Mouse (Mus musculus) stomach, postnatal 0 days (tissue): ENCODE measurements around the gene Apaf1. TPM values are rescaled to one million over a fixed set of nuclear protein-coding genes. Genes with fewer than 3 reads are reported as not detected.

Experiments used
- ATAC-seq: fragments of 200-750 bp; cut with Nextera tagmentation; 2 replicates; pipeline ENCODE4 v1.8.0; 2017; ENCODE audit not compliant: low FRiP score, low TSS enrichment
- DNase-seq: peaks from one replicate; pipeline ENCODE4 v3.0.0-alpha.2; 2016; ENCODE audit warnings: low spot score
- H3K27ac ChIP-seq: fragments of 300-500 bp; sonication (generic); replicated peaks from 2 replicates; pipeline ENCODE4 v1.5.1; 2014; ENCODE audit warnings: mild to moderate bottlenecking, control low read depth
- H3K27me3 ChIP-seq: fragments of 300-500 bp; sonication (generic); 2 replicates; pipeline ENCODE4 v1.6.1; 2014; ENCODE audit warnings: low read length; ENCODE audit not compliant: control insufficient read depth, insufficient read depth
- H3K36me3 ChIP-seq: fragments of 300-500 bp; sonication (generic); 2 replicates; pipeline ENCODE4 v1.6.1; 2014; ENCODE audit warnings: low read length, mixed read lengths; ENCODE audit not compliant: control insufficient read depth, insufficient read depth
- H3K4me1 ChIP-seq: fragments of 300-500 bp; sonication (generic); replicated peaks from 2 replicates; pipeline ENCODE4 v1.6.1; 2014; ENCODE audit warnings: antibody characterized with exemption; ENCODE audit not compliant: control insufficient read depth, insufficient read depth
- H3K4me2 ChIP-seq: fragments of 300-500 bp; sonication (generic); replicated peaks from 2 replicates; pipeline ENCODE4 v1.6.1; 2014; ENCODE audit warnings: low read depth, mild to moderate bottlenecking, control low read depth, moderate library complexity
- H3K4me3 ChIP-seq: fragments of 300-500 bp; sonication (generic); 2 replicates; pipeline ENCODE4 v1.5.1; 2014; ENCODE audit warnings: low read depth, low read length, control low read depth
- H3K9ac ChIP-seq: fragments of 300-500 bp; sonication (generic); 2 replicates; pipeline ENCODE4 v1.6.1; 2014; ENCODE audit warnings: mild to moderate bottlenecking, low read length, control low read depth, mixed read lengths
- H3K9me3 ChIP-seq: fragments of 300-500 bp; sonication (generic); 2 replicates; pipeline ENCODE4 v1.6.1; 2016; ENCODE audit warnings: low read length; ENCODE audit not compliant: control insufficient read depth
- CTCF ChIP-seq: IDR thresholded peaks from 2 replicates; pipeline ENCODE4 v1.5.1; 2016; ENCODE audit warnings: antibody characterized with exemption, low read depth, mild to moderate bottlenecking, moderate library complexity
- EP300 ChIP-seq: optimal IDR thresholded peaks from 2 replicates; pipeline ENCODE3; 2016; ENCODE audit warnings: antibody characterized with exemption
- WGBS: fragments of 180-500 bp; shearing (Covaris S2); extraction: QIAGEN DNeasy Blood & Tissue Kit; methylation state at CpG from one replicate; pipeline ENCODE4 v1.1.7; 2014; 5-methylcytosine and 5-hydroxymethylcytosine counted together
- polyA plus RNA-seq: library from polyadenylated mRNA; unstranded; fragments of >200 nt; fragmentation: Nextera tagmentation; extraction: Ambion mirVana; gene quantifications from 2 replicates; pipeline ENCODE4 v1.2.1, GENCODE M21; 2015

Gene Apaf1
- polyA plus RNA-seq, 1 experiment from 2014 or later = 6.7 TPM

GRCm38 (mm10) chr10:90990340-90990739, 92.2 kb downstream of the Apaf1 start:
- H3K4me3 ChIP-seq = no peak overlapping the region
- DNase-seq (no peak), ATAC-seq (no peak)
- 83% methylated on average over 6 of the region's 6 CpGs for WGBS
- no peaks in the 10 kb centered on the region for H3K4me1 ChIP-seq
- H3K36me3 ChIP-seq = peaks cover 6% of the 10 kb centered on the region
- no peak overlapping the region for H3K27ac ChIP-seq
- H3K9ac ChIP-seq = no peak overlapping the region
- no peaks in the 10 kb centered on the region for H3K9me3 ChIP-seq
- H3K4me2 ChIP-seq = no peak overlapping the region
- no peaks in the 10 kb centered on the region for H3K27me3 ChIP-seq
- TF ChIP-seq CTCF = no peak
- no peak for TF ChIP-seq EP300

GRCm38 (mm10) chr10:90983046-90983445, 99.5 kb downstream of the Apaf1 start:
- no peak overlapping the region for H3K4me3 ChIP-seq
- H3K4me1 ChIP-seq = no peaks in the 10 kb centered on the region
- no peak overlapping the region for H3K27ac ChIP-seq
- WGBS = 48% methylated on average over 8 of the region's 8 CpGs
- no peaks in the 10 kb centered on the region for H3K36me3 ChIP-seq
- no peak for DNase-seq
- no peak overlapping the region for H3K4me2 ChIP-seq
- H3K9ac ChIP-seq = no peak overlapping the region
- no peak for TF ChIP-seq CTCF
- no peak for TF ChIP-seq EP300
- H3K27me3 ChIP-seq = no peaks in the 10 kb centered on the region
- ATAC-seq = no peak
- no peaks in the 10 kb centered on the region for H3K9me3 ChIP-seq

GRCm38 (mm10) chr10:90981811-90982210, 100.8 kb downstream of the Apaf1 start:
- TF ChIP-seq CTCF = no peak
- TF ChIP-seq EP300 = no peak

GRCm38 (mm10) chr10:90974491-90974890, 108.1 kb downstream of the Apaf1 start:
- no peak overlapping the region for H3K4me3 ChIP-seq
- H3K27me3 ChIP-seq = no peaks in the 10 kb centered on the region
- WGBS = 64% methylated on average over 6 of the region's 6 CpGs
- ATAC-seq = no peak
- DNase-seq = no peak
- no peak overlapping the region for H3K9ac ChIP-seq
- no peak overlapping the region for H3K4me2 ChIP-seq
- 0 out of 2 replicates have a peak, but pooled peaks cover 3% of the 10 kb centered on the region for H3K4me1 ChIP-seq
- no peaks in the 10 kb centered on the region for H3K36me3 ChIP-seq
- H3K9me3 ChIP-seq = no peaks in the 10 kb centered on the region
- TF ChIP-seq EP300 (no peak), CTCF (no peak)
- H3K27ac ChIP-seq = no peak overlapping the region

More at GRCm38 (mm10) chr10:90981811-90982210, 100.8 kb downstream of the Apaf1 start:
- Histone ChIP-seq H3K4me1 (no peaks in the 10 kb centered on the region), H3K9ac (no peak overlapping the region), H3K4me3 (no peak overlapping the region), H3K27me3 (no peaks in the 10 kb centered on the region), H3K36me3 (no peaks in the 10 kb centered on the region), H3K27ac (no peak overlapping the region), H3K9me3 (no peaks in the 10 kb centered on the region), H3K4me2 (no peak overlapping the region)
- WGBS = 86% methylated on average over 4 of the region's 4 CpGs
- ATAC-seq = no peak
- DNase-seq = no peak

GRCm38 (mm10) chr10:90974084-90974483, 108.5 kb downstream of the Apaf1 start:
- no peak for ATAC-seq
- H3K9me3 ChIP-seq = no peaks in the 10 kb centered on the region

GRCm38 (mm10) chr10:90970560-90970959, 112.0 kb downstream of the Apaf1 start:
- H3K4me3 ChIP-seq = no peak overlapping the region
- no peak for DNase-seq
- no peak overlapping the region for H3K27ac ChIP-seq
- H3K27me3 ChIP-seq = no peaks in the 10 kb centered on the region
- no peak for ATAC-seq
- H3K36me3 ChIP-seq = no peaks in the 10 kb centered on the region
- H3K9ac ChIP-seq = no peak overlapping the region
- 0 out of 2 replicates have a peak, but pooled peaks cover 3% of the 10 kb centered on the region for H3K4me1 ChIP-seq
- TF ChIP-seq CTCF = no peak
- TF ChIP-seq EP300 = no peak
- no peaks in the 10 kb centered on the region for H3K9me3 ChIP-seq
- WGBS = 46% methylated on average over 4 of the region's 4 CpGs
- no peak overlapping the region for H3K4me2 ChIP-seq

More at GRCm38 (mm10) chr10:90974084-90974483, 108.5 kb downstream of the Apaf1 start:
- H3K4me2 ChIP-seq = no peak overlapping the region
- no peaks in the 10 kb centered on the region for H3K27me3 ChIP-seq
- no peak overlapping the region for H3K27ac ChIP-seq
- H3K9ac ChIP-seq = no peak overlapping the region
- no peaks in the 10 kb centered on the region for H3K36me3 ChIP-seq
- DNase-seq = no peak
- H3K4me3 ChIP-seq = no peak overlapping the region
- H3K4me1 ChIP-seq = 0 out of 2 replicates have a peak, but pooled peaks cover 3% of the 10 kb centered on the region
- WGBS = 50% methylated on average over 2 of the region's 2 CpGs
- TF ChIP-seq CTCF = no peak
- TF ChIP-seq EP300 = no peak
